Mouse (Mus musculus) left cerebral cortex, adult 9 months (tissue): ENCODE measurements at regions not wholly inside any gene's neighbourhood (a gene's known extent, or its start where the extent isn't known, plus 50 kb on each side); places are given as distances from the start of the nearest gene placed in this dataset.

ENCODE experiments used
- DNase-seq, 2 experiments: peaks; one replicate each; pipeline ENCODE4 v3.0.0; 2022; ENCODE audit warnings: low spot score in 2 of 2

- no peak for DNase-seq
These were observed 290.9 kb upstream of the Id2 start for GRCm38 (mm10) chr12:25387791-25388280.

GRCm38 (mm10) chr12:25382961-25383360, 286.0 kb upstream of the Id2 start:
- DNase-seq, result no peak

- no peak for DNase-seq
These were observed 285.5 kb upstream of the Id2 start for GRCm38 (mm10) chr12:25382475-25382874.

- DNase-seq, result no peak
These were observed 284.7 kb upstream of the Id2 start for GRCm38 (mm10) chr12:25381619-25382018.

- DNase-seq, result no peak
These were observed 283.1 kb upstream of the Id2 start for GRCm38 (mm10) chr12:25379996-25380395.

GRCm38 (mm10) chr12:25379016-25379415, 282.1 kb upstream of the Id2 start:
- no peak for DNase-seq

GRCm38 (mm10) chr12:25378036-25378645, 281.2 kb upstream of the Id2 start:
- DNase-seq, result no peak

GRCm38 (mm10) chr12:25376451-25376850, 279.5 kb upstream of the Id2 start:
- DNase-seq, result no peak

- no peak for DNase-seq
These were observed 270.6 kb upstream of the Id2 start for GRCm38 (mm10) chr12:25367541-25367940.

GRCm38 (mm10) chr12:25365600-25366267, 268.8 kb upstream of the Id2 start:
- no peak for DNase-seq

GRCm38 (mm10) chr12:25364966-25365568, 268.1 kb upstream of the Id2 start:
- DNase-seq, result peak in 1 of 2 experiments; percentile 15

- DNase-seq, result no peak
These were observed 266.9 kb upstream of the Id2 start for GRCm38 (mm10) chr12:25363839-25364238.

GRCm38 (mm10) chr12:25363341-25363740, 266.4 kb upstream of the Id2 start:
- no peak for DNase-seq

GRCm38 (mm10) chr12:25362771-25363170, 265.8 kb upstream of the Id2 start:
- no peak for DNase-seq

- DNase-seq, result no peak
These were observed 263.8 kb upstream of the Id2 start for GRCm38 (mm10) chr12:25360726-25361125.

- no peak for DNase-seq
These were observed 263.0 kb upstream of the Id2 start for GRCm38 (mm10) chr12:25359931-25360330.

GRCm38 (mm10) chr12:25358846-25359525, 262.0 kb upstream of the Id2 start:
- DNase-seq, result no peak

GRCm38 (mm10) chr12:25356774-25357173, 259.8 kb upstream of the Id2 start:
- no peak for DNase-seq

- no peak for DNase-seq
These were observed 258.3 kb upstream of the Id2 start for GRCm38 (mm10) chr12:25355217-25355616.

- no peak for DNase-seq
These were observed 256.5 kb upstream of the Id2 start for GRCm38 (mm10) chr12:25353402-25353896.

- DNase-seq, result no peak
These were observed 255.2 kb upstream of the Id2 start for GRCm38 (mm10) chr12:25352160-25352559.

GRCm38 (mm10) chr12:25344354-25344753, 247.4 kb upstream of the Id2 start:
- peak in 1 of 2 experiments; percentile 51 for DNase-seq
